Mouse (Mus musculus): ENCODE measurements around the gene Arhgap42.

GRCm38 (mm10) chr9:9194496-9194895 lies 44.4 kb downstream of the Arhgap42 start:
- TF ChIP-seq CTCF (IDR thresholded peaks at IDR 0.05; ENCODE audit: control insufficient read depth, insufficient read depth, insufficient replicate concordance, low read depth, low read length) (no peak), POLR2A (IDR thresholded peaks at IDR 0.05; ENCODE audit: control insufficient read depth, low read depth, low read length) (no peak)

Measured in testis, adult 2 months (tissue).